Mouse (Mus musculus) liver, embryonic 14.5 days (tissue): ENCODE measurements around the gene Abcb1b. TPM values are rescaled to one million over a fixed set of nuclear protein-coding genes. Genes with fewer than 3 reads are reported as not detected.
"Not testable (repeated sequence)": the region's sequence is repeated elsewhere in the genome, so short reads cannot be mapped to it uniquely, and the experiment has no call there.

Source experiments
- ATAC-seq: fragments of 200-750 bp; cut with Nextera tagmentation; 2 replicates; pipeline ENCODE4 v1.8.0; 2017; ENCODE audit warnings: moderate number of reproducible peaks, mild to moderate bottlenecking, moderate library complexity; ENCODE audit not compliant: insufficient read depth
- DNase-seq, 3 experiments: peaks; one replicate each; pipeline ENCODE4 v3.0.0-alpha.2; 2012 to 2013; ENCODE audit warnings: low read depth in 3 of 3, low spot score in 3 of 3
- H3K27ac ChIP-seq: fragments of 300-500 bp; sonication (generic); 2 replicates; pipeline ENCODE4 v1.5.1; 2014; ENCODE audit warnings: moderate library complexity, mild to moderate bottlenecking, control low read depth, inconsistent platforms
- H3K27me3 ChIP-seq: fragments of 300-500 bp; sonication (generic); 2 replicates; pipeline ENCODE4 v1.6.1; 2014; ENCODE audit warnings: mild to moderate bottlenecking, low read length, moderate library complexity; ENCODE audit not compliant: control insufficient read depth, insufficient read depth
- H3K36me3 ChIP-seq: fragments of 300-500 bp; sonication (generic); replicated peaks from 2 replicates; pipeline ENCODE4 v1.6.1; 2014; ENCODE audit warnings: low read depth; ENCODE audit not compliant: control insufficient read depth, insufficient read depth
- H3K4me1 ChIP-seq, 2 experiments: fragments of 200-500 bp in 1 of 2; fragments of 300-500 bp in 1 of 2; sonication (generic) in 1 of 2; replicated peaks; 2 replicates each; pipeline ENCODE4 v1.6.1; 2012 to 2014; ENCODE audit warnings: antibody characterized with exemption in 1 of 2, inconsistent platforms in 1 of 2, low read length in 1 of 2; ENCODE audit not compliant: control insufficient read depth in 2 of 2, insufficient read depth in 2 of 2
- H3K4me2 ChIP-seq: fragments of 300-500 bp; sonication (generic); 2 replicates; pipeline ENCODE4 v1.6.1; 2014; ENCODE audit warnings: low read depth, mild to moderate bottlenecking, control low read depth, moderate library complexity
- H3K4me3 ChIP-seq, 2 experiments: fragments of 200-500 bp in 1 of 2; fragments of 300-500 bp in 1 of 2; sonication (generic) in 1 of 2; 2 replicates each; pipeline ENCODE4 v1.5.1; 2012 to 2014; ENCODE audit warnings: low read depth in 2 of 2, low read length in 2 of 2, mild to moderate bottlenecking in 2 of 2, control low read depth in 1 of 2, inconsistent platforms in 1 of 2, moderate library complexity in 1 of 2; ENCODE audit not compliant: insufficient read depth in 1 of 2
- H3K9ac ChIP-seq: fragments of 300-500 bp; sonication (generic); replicated peaks from 2 replicates; pipeline ENCODE4 v1.6.1; 2014; ENCODE audit warnings: mild to moderate bottlenecking, control low read depth, moderate library complexity
- H3K9me3 ChIP-seq: fragments of 300-500 bp; sonication (generic); 2 replicates; pipeline ENCODE4 v1.6.1; 2016; ENCODE audit warnings: low read length, mixed read lengths; ENCODE audit not compliant: control insufficient read depth
- CTCF ChIP-seq: IDR thresholded peaks from 2 replicates; pipeline ENCODE4 v1.5.1; 2016; ENCODE audit warnings: antibody characterized with exemption, low read depth, control low read depth
- EP300 ChIP-seq: IDR thresholded peaks from 2 replicates; pipeline ENCODE4 v1.6.1; 2016; ENCODE audit warnings: antibody characterized with exemption, low read depth
- WGBS: fragments of 180-500 bp; shearing (Covaris S2); extraction: QIAGEN DNeasy Blood & Tissue Kit; methylation state at CpG from one replicate; pipeline ENCODE4 v1.1.7; 2014; ENCODE audit not compliant: insufficient replicate concordance; 5-methylcytosine and 5-hydroxymethylcytosine counted together
- polyA plus RNA-seq, 2 experiments: library from polyadenylated mRNA; depleted of rRNA in 1 of 2; stranded (reverse) in 1 of 2; unstranded in 1 of 2; fragments of >200 nt; fragmentation: Nextera tagmentation in 1 of 2; extraction: Ambion mirVana in 1 of 2; gene quantifications; 2 replicates each; pipeline versions ENCODE4 v1.2.1 to v1.2.3; 2012 to 2014

Gene Abcb1b
- polyA plus RNA-seq, 2 experiments, result 0.20 to 0.84 TPM

DNA sequence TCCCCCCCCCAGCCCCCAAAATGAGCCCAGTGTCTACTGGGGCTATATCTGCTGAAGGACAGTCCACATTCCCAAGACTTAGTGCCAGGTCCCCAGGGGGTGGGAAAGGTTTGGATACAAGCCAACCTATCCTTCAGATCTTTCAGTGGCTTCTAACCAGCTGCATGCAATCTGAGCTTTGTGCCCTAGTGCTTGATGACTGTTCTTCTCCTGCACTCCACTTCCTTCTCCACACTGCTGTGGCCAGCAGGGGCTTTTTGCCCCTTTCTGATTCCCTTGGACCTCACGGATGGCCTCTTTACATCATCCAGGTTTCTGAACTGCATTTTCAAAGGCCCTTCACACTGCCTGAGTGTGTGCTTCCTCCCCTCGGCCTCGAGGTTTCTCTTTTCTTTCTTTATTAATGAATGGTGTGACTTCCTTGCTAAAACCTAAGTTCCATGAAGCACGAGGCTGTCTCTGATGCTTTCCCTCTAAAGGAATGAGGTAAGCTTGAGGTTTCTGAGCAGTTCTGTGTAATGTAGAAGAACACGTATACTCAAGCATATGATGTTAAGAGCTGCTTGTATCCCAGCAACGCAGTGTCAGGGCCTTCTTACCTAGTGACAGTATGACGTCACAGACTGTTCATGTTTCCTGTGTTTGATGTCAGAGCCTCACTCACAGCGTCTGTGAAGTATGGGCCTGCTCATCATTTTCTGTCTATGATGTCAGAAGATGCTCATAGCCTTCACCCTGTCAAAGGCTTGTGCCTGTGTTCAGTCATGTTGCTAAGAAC lies 40.9 kb downstream of the Abcb1b start:
- no peaks in the 10 kb centered on the region for H3K36me3 ChIP-seq
- no peak for DNase-seq
- no peak overlapping the region for H3K27ac ChIP-seq

GRCm38 (mm10) chr5:8839651-8840050 lies 41.7 kb downstream of the Abcb1b start:
- Histone ChIP-seq H3K9ac (no peak overlapping the region), H3K27ac (no peak overlapping the region), H3K4me1 (no peaks in the 10 kb centered on the region), H3K27me3 (no peaks in the 10 kb centered on the region), H3K36me3 (no peaks in the 10 kb centered on the region), H3K9me3 (no peaks in the 10 kb centered on the region), H3K4me3 (no peak overlapping the region), H3K4me2 (no peak overlapping the region)
- no peak for DNase-seq
- ATAC-seq, result no peak
- no peak for TF ChIP-seq CTCF
- no peak for TF ChIP-seq EP300
- 58% methylated on average over 4 of the region's 4 CpGs for whole genome bisulfite sequencing

More for the DNA sequence above, 40.9 kb downstream of the Abcb1b start:
- H3K9ac ChIP-seq, result no peak overlapping the region
- TF ChIP-seq CTCF (no peak), EP300 (no peak)
- no peaks in the 10 kb centered on the region for H3K4me1 ChIP-seq
- H3K4me2 ChIP-seq, result no peak overlapping the region
- no peak for ATAC-seq
- H3K9me3 ChIP-seq, result no peaks in the 10 kb centered on the region
- no peaks in the 10 kb centered on the region for H3K27me3 ChIP-seq
- 52% methylated on average over 8 of the region's 8 CpGs for WGBS
- no peak overlapping the region for H3K4me3 ChIP-seq

- Histone ChIP-seq H3K4me1 (no peaks in the 10 kb centered on the region), H3K36me3 (no peaks in the 10 kb centered on the region)
- DNase-seq, result peak; percentile 2 to 22 (median 7)
Observed at GRCm38 (mm10) chr5:8840887-8841286, 42.9 kb downstream of the Abcb1b start.

DNA sequence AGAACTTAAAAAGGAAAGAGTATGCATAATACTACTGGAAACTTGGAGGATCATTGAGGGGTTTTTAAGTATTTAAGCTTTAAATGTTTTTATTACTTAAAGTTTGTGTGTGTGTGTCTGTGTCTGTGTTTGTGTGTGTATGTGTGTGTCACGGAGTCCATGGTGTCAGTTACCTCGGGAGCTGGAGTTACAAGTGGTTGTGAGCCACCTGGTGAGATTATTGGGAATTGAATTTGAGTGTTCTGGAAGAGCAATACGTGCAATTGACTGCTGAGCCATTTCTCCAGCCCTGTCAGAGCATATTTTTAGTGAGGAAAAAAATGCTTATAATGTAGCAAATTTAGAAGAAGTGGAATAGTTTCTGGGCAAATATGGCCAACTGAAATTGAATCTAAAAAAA lies 44.9 kb downstream of the Abcb1b start:
- DNase-seq, result no peak
- TF ChIP-seq CTCF (no peak), EP300 (no peak)
- no peak overlapping the region for H3K4me3 ChIP-seq
- no peaks in the 10 kb centered on the region for H3K27me3 ChIP-seq
- no peak for ATAC-seq
- H3K4me1 ChIP-seq, result no peaks in the 10 kb centered on the region
- no peak overlapping the region for H3K9ac ChIP-seq
- no peak overlapping the region for H3K27ac ChIP-seq
- no peaks in the 10 kb centered on the region for H3K9me3 ChIP-seq
- H3K36me3 ChIP-seq, result no peaks in the 10 kb centered on the region
- no peak overlapping the region for H3K4me2 ChIP-seq
- WGBS, result 23% methylated on average over 3 of the region's 3 CpGs

More at GRCm38 (mm10) chr5:8840887-8841286, 42.9 kb downstream of the Abcb1b start:
- ATAC-seq, result no peak
- TF ChIP-seq CTCF (peak; percentile 75), EP300 (no peak)
- Histone ChIP-seq H3K9ac (no peak overlapping the region), H3K27ac (no peak overlapping the region), H3K27me3 (no peaks in the 10 kb centered on the region), H3K4me2 (no peak overlapping the region), H3K4me3 (no peak overlapping the region), H3K9me3 (no peaks in the 10 kb centered on the region)
- WGBS, result 27% methylated on average over 5 of the region's 5 CpGs

GRCm38 (mm10) chr5:8848607-8849575 lies 50.9 kb downstream of the Abcb1b start:
- not testable (repeated sequence) for H3K4me3 ChIP-seq, DNase-seq, H3K36me3 ChIP-seq, H3K4me2 ChIP-seq, H3K4me1 ChIP-seq, H3K27me3 ChIP-seq, ATAC-seq, H3K9me3 ChIP-seq, H3K9ac ChIP-seq, H3K27ac ChIP-seq
- 63% methylated on average over 5 of the region's 9 CpGs for WGBS
